Mouse (Mus musculus) small intestine, adult 2 months (tissue): ENCODE results near the gene Tspan2.

Source experiments
- CTCF ChIP-seq: fragments of 200-500 bp; IDR thresholded peaks from 2 replicates; pipeline ENCODE4 v1.5.1; 2012; ENCODE audit warnings: low read depth, mild to moderate bottlenecking, control low read depth, inconsistent platforms, low read length, moderate library complexity, mixed read lengths; ENCODE audit not compliant: insufficient replicate concordance, insufficient read length; ENCODE audit errors: extremely low read depth
- POLR2A ChIP-seq: fragments of 200-500 bp; IDR thresholded peaks from 2 replicates; pipeline ENCODE4 v1.6.1; 2012; ENCODE audit warnings: low read depth, mild to moderate bottlenecking, control low read depth, inconsistent platforms, low read length, moderate library complexity

DNA sequence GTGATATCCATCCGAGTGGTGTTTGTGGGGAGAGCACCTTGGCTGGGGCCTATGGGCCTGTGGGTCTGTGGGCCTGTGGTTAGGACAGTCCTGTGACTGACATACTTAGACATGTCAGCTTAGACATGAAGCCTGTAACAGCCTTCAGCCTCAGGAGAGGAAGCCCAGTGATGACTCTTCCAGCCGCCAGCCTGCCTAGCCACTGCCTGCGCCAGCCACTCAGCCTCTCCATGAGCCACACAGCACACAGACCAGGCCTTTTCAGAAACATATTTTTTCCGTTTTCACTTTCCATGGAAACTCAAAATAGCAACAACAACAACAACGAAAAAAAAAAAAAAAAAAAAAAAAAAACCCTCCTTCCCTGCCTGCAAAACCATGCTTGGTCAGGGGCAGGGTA is 14.4 kb downstream of the Tspan2 start:
- TF ChIP-seq CTCF (no peak), POLR2A (no peak)
